Mouse (Mus musculus): Measurements from ENCODE around the gene Phgdh.

DNA sequence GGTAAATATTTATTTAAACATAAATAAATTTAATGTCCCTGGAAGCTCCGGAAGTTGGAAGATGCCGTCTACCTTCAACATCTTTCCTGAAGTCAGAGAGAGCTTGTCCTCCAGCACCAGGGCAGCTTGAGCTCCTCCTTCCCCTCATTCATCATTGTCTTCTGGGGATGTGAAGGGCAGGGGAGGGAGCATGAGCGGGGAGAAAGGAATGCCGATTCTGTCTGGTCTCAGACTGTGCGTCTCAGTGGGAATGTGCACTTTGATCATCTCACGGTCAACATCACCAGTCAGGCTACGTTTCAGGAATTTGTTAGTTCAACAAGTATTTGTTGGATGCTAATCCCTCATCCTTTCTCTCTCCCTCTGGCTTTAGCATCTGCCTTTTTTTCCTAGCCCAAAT lies 39.4 kb upstream of the Phgdh start:
- TF ChIP-seq CTCF (IDR thresholded peaks at IDR 0.05; ENCODE audit: extremely low read depth, insufficient read depth, low read length): no peak
- no peak for TF ChIP-seq POLR2A (IDR thresholded peaks at IDR 0.05; ENCODE audit: extremely low read depth, insufficient read depth, low read length)

Measured in cortical plate, adult 2 months (tissue).